Mouse (Mus musculus) gastrocnemius, adult 2 months (tissue): Measurements from ENCODE around the gene Olfr1205. TPM values are rescaled to one million over a fixed set of nuclear protein-coding genes. Genes with fewer than 3 reads are reported as not detected.

Experiments used
- DNase-seq: peaks from one replicate; pipeline ENCODE4 v3.0.0; 2022
- H3K27ac ChIP-seq: fragments of 200-600 bp; 2 replicates; pipeline ENCODE4 v1.8.1; 2022; ENCODE audit warnings: mild to moderate bottlenecking
- H3K4me3 ChIP-seq: fragments of 200-600 bp; 2 replicates; pipeline ENCODE4 v1.8.1; 2022; ENCODE audit warnings: mild to moderate bottlenecking, moderate library complexity
- CTCF ChIP-seq: fragments of 200-600 bp; IDR thresholded peaks from 2 replicates; pipeline ENCODE4 v1.8.1; 2022; ENCODE audit warnings: antibody characterized with exemption, mild to moderate bottlenecking, moderate library complexity
- intact Hi-C: fragments of 180-260 bp; cut with DNase I; formaldehyde crosslinking; loops from one replicate; pipeline ENCODE4 v1.15.1; 2025
- long read RNA-seq, 2 experiments: library from polyadenylated mRNA; stranded (forward); transcript quantifications; one replicate each; pipeline ENCODE4 v2.0.0; 2021
- total RNA-seq, 2 experiments: library from RNA; stranded (reverse); gene quantifications; 2 replicates each; pipeline ENCODE4 v1.2.3; 2021

Olfr1205 gene
- not detected for total RNA-seq
- long read RNA-seq, experiment 1: 0 reads
- long read RNA-seq, experiment 2: 0 reads

GRCm38 (mm10) chr2:88829437-88829836 is at the start of gene Olfr1205:
Gene Olfr1205, plus strand, starts transcription at chr2:88829737.
- no peak for DNase-seq
- intact Hi-C loops: no loop called here
- no peak for TF ChIP-seq CTCF
- no peak within 1 kb of the TSS for H3K27ac ChIP-seq
- H3K4me3 ChIP-seq: no peak within 1 kb of the TSS

DNA sequence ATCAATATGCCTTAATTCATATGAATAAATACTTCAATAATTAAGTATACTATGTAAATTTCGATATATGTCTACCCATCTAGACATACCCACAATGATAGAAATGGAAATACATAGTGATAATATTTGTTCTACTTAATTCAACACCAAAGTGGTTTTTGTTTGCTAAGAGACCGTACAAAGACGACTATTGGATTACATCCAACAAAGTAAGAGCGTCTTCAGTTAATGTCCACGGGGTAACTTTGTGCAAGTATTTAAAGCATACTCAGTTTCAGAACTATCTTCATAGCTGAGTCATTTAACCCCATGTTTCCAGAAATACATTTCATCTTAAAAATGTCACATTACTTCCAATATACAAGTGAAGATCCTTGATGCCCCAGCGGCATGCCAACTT is 36.8 kb upstream of the Olfr1205 start, which contains the start of gene Olfr1201:
Olfr1201 (plus strand) TSS at position 301 of the 400 bp plus-strand sequence.
- Histone ChIP-seq H3K27ac (no peak within 1 kb of the TSS), H3K4me3 (no peak within 1 kb of the TSS)
- intact Hi-C loops: no loop called here
- DNase-seq: no peak
- TF ChIP-seq CTCF: no peak

DNA sequence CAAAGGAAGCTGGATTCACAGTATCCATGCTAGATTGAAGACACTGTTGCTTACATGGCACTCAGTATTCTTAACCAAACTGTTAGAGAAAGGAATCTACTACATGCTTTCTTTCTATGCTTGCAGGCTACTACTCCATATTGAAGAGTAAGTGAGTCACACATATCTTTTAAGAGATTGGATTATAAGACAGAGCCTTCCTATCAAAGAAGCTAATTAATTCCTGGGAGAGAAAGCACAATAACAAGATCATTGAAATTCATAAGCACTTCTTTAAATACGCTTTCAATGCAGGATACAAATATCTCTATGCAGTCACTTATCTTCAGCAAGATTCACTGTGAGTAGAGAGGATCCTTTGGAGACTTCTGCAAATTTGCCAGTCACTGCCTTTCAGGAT is 15.3 kb upstream of the Olfr1205 start, which contains the start of gene Olfr1202:
Olfr1202 (plus strand) TSS at position 301 of the 400 bp plus-strand sequence.
- no peak within 1 kb of the TSS for H3K27ac ChIP-seq
- intact Hi-C loops: no loop called here
- no peak for DNase-seq
- no peak within 1 kb of the TSS for H3K4me3 ChIP-seq
- no peak for TF ChIP-seq CTCF

DNA sequence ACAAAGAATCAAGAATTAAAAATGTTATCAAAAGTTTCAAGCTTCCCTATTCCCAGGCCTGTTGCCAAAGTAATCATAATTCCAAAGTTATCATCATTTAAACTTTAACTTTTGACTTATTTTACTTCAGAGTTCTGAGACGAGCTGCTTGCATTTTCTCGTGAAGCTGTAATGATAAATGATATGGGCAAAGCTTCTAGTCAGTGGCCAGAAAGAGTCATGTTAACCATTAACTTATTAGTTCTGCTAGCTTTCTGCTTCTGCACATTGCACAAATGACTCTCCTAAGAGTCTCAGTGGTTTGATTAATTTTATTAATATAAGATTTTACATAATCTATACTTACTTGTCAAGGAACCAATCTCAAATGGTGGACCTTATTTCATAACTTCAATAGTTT is 8.9 kb downstream of the Olfr1205 start:
- no peak overlapping the region for H3K4me3 ChIP-seq
- no peak for TF ChIP-seq CTCF
- intact Hi-C loops: no loop called here
- no peak for DNase-seq
- no peak overlapping the region for H3K27ac ChIP-seq

GRCm38 (mm10) chr2:88848992-88849391 is 19.5 kb downstream of the Olfr1205 start, which contains the start of gene Olfr1204:
Gene Olfr1204, plus strand, starts transcription at chr2:88849292.
- Histone ChIP-seq H3K27ac (no peak within 1 kb of the TSS), H3K4me3 (no peak within 1 kb of the TSS)
- no peak for TF ChIP-seq CTCF
- DNase-seq: no peak
- intact Hi-C loops: no loop called here

GRCm38 (mm10) chr2:88862931-88863330 is 33.4 kb downstream of the Olfr1205 start, which contains the start of gene Olfr1206:
Gene Olfr1206, plus strand, starts transcription at chr2:88863231.
- Histone ChIP-seq H3K27ac (no peak within 1 kb of the TSS), H3K4me3 (no peak within 1 kb of the TSS)
- no peak for DNase-seq
- intact Hi-C loops: no loop called here
- no peak for TF ChIP-seq CTCF

Other genes with a start within 250 kb of the Olfr1205 start
- not detected for gene Olfr1189, start 243.3 kb upstream of the Olfr1205 start, total RNA-seq
- gene Olfr1191-ps1, start 189.2 kb upstream of the Olfr1205 start, total RNA-seq: not detected
- not detected for gene Olfr1192-ps1, start 181.2 kb upstream of the Olfr1205 start, total RNA-seq
- gene Olfr1193, start 154.1 kb upstream of the Olfr1205 start, total RNA-seq: not detected
- gene Olfr1195, start 140.6 kb upstream of the Olfr1205 start, total RNA-seq: not detected
- not detected for gene Olfr1196, start 125.1 kb upstream of the Olfr1205 start, total RNA-seq
- not detected for gene Olfr1197, start 97.4 kb upstream of the Olfr1205 start, total RNA-seq
- not detected for gene Olfr1198, start 78.4 kb upstream of the Olfr1205 start, total RNA-seq
- not detected for gene Olfr1199, start 69.3 kb upstream of the Olfr1205 start, total RNA-seq
- not detected for gene Olfr1200, start 59.2 kb upstream of the Olfr1205 start, total RNA-seq
- not detected for gene Olfr1201, start 36.7 kb upstream of the Olfr1205 start, total RNA-seq
- gene Olfr1202, start 15.2 kb upstream of the Olfr1205 start, total RNA-seq: not detected
- not detected for gene Olfr1204, start 19.6 kb downstream of the Olfr1205 start, total RNA-seq
- not detected for gene Olfr1206, start 33.5 kb downstream of the Olfr1205 start, total RNA-seq
- gene Olfr1208, start 72.6 kb downstream of the Olfr1205 start, total RNA-seq: not detected
- gene Olfr1209, start 85.4 kb downstream of the Olfr1205 start, total RNA-seq: not detected
- gene Olfr1211, start 108.4 kb downstream of the Olfr1205 start, total RNA-seq: not detected
- gene Olfr1212, start 124.2 kb downstream of the Olfr1205 start, total RNA-seq: not detected
- not detected for gene Gm13762, start 150.5 kb downstream of the Olfr1205 start, total RNA-seq
- gene Olfr1214, start 162.9 kb downstream of the Olfr1205 start, total RNA-seq: not detected
- gene Olfr1215, start 177.2 kb downstream of the Olfr1205 start, total RNA-seq: not detected
- not detected for gene Olfr1216, start 188.6 kb downstream of the Olfr1205 start, total RNA-seq
- not detected for gene Olfr1217, start 202.3 kb downstream of the Olfr1205 start, total RNA-seq
- gene Olfr1218, start 231.4 kb downstream of the Olfr1205 start, total RNA-seq: not detected